Mouse (Mus musculus): ENCODE measurements at regions not wholly inside any gene's neighbourhood (a gene's known extent, or its start where the extent isn't known, plus 50 kb on each side); places are given as distances from the start of the nearest gene placed in this dataset.

DNA sequence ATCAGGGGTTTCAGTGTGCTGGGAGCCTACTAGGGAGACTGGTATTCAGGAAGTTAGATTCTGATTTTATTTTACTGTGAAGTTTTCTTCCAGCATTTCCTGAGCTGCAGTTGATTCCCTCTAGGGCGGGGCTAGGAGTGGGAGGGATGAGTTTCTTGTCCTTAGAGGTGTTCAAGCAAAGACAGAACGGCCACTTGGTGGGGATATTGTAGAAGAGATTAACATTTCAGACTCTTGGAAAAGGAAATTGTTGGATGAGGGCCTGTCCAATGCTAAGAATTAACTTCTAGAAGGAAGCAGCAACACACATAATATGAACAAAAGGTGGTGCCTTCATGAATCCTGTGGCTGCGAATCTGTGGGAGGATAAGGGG is 230.1 kb upstream of the Chd6 start:
- TF ChIP-seq POLR2A (IDR thresholded peaks at IDR 0.05; ENCODE audit: low read depth, low read length) = no peak
- TF ChIP-seq CTCF (IDR thresholded peaks at IDR 0.05; ENCODE audit: extremely low read depth, insufficient read length, insufficient replicate concordance, low read depth, low read length) = no peak

Data from small intestine, adult 2 months (tissue).